Comparison of ENCODE assay signal across 28 mouse cellular contexts in genomic region chr1:189746520-189746919, GRCm38 (mm10). TPM values are rescaled to one million over a fixed set of nuclear protein-coding genes. Genes with fewer than 3 reads are reported as not detected.
A peak's percentile ranks its signal among the peaks of the same experiment; 100 is the strongest.
DNase-seq lines count a peak whose midpoint lies in the region; ATAC-seq lines count a peak whose summit lies in the region.
"Had no signal": no experiment of that assay in that cellular context is flagged by ENCODE, and none has a peak within 500 bp of the region (broad histone marks: within the 10 kb centered on the region; RNA-seq: fewer than 3 reads in every experiment).

No protein-coding gene starts in this region.

- 80% methylated on average over 4 of the region's 4 CpGs for WGBS in heart, embryonic 10.5 days
- WGBS in embryonic facial prominence, embryonic 15.5 days, result 43% methylated on average over 4 of the region's 4 CpGs
- WGBS in heart, embryonic 11.5 days (ENCODE audit: insufficient replicate concordance), result 79% methylated on average over 4 of the region's 4 CpGs
- 93% methylated on average over 4 of the region's 4 CpGs for WGBS in midbrain, embryonic 15.5 days

- H3K36me3 ChIP-seq in heart, embryonic 10.5 days, result peaks cover 21% of the 10 kb centered on the region
- H3K36me3 ChIP-seq in embryonic facial prominence, embryonic 15.5 days, result no peaks in the 10 kb centered on the region
- H3K36me3 ChIP-seq in splenic B cell, adult 2 months (ENCODE audit: control insufficient read depth, insufficient read depth, low read length, poor library complexity, severe bottlenecking), result no peaks in the 10 kb centered on the region
- H3K36me3 ChIP-seq in heart, embryonic 11.5 days (ENCODE audit: control insufficient read depth, insufficient read depth, low read length), result no peaks in the 10 kb centered on the region
- no peaks in the 10 kb centered on the region for H3K36me3 ChIP-seq in midbrain, embryonic 15.5 days (replicated peaks)
- H3K36me3 ChIP-seq: forebrain, embryonic 15.5 days; G1E; lung, embryonic 15.5 days had no signal

- H3K4me2 ChIP-seq in embryonic facial prominence, embryonic 15.5 days (replicated peaks), result no peak overlapping the region
- no peak overlapping the region for H3K4me2 ChIP-seq in heart, embryonic 11.5 days
- no peak overlapping the region for H3K4me2 ChIP-seq in midbrain, embryonic 15.5 days
- H3K4me2 ChIP-seq: forebrain, embryonic 15.5 days; lung, embryonic 15.5 days had no signal

- peaks cover 47% of the 10 kb centered on the region for H3K4me1 ChIP-seq in heart, embryonic 10.5 days
- peaks cover 19% of the 10 kb centered on the region for H3K4me1 ChIP-seq in embryonic facial prominence, embryonic 15.5 days
- peaks cover 20% of the 10 kb centered on the region for H3K4me1 ChIP-seq in heart, embryonic 11.5 days (ENCODE audit: control insufficient read depth, insufficient read depth, low read length)
- H3K4me1 ChIP-seq in midbrain, embryonic 15.5 days, result no peaks in the 10 kb centered on the region
- H3K4me1 ChIP-seq: forebrain, embryonic 15.5 days had no signal

- H3K27me3 ChIP-seq in heart, embryonic 10.5 days (ENCODE audit: insufficient read depth, poor library complexity, severe bottlenecking), result no peaks in the 10 kb centered on the region
- no peaks in the 10 kb centered on the region for H3K27me3 ChIP-seq in embryonic facial prominence, embryonic 15.5 days
- no peaks in the 10 kb centered on the region for H3K27me3 ChIP-seq in splenic B cell, adult 2 months (ENCODE audit: control insufficient read depth, insufficient read depth, low read length, poor library complexity, severe bottlenecking)
- no peaks in the 10 kb centered on the region for H3K27me3 ChIP-seq in heart, embryonic 11.5 days (ENCODE audit: control insufficient read depth, insufficient read depth, low read length)
- H3K27me3 ChIP-seq in midbrain, embryonic 15.5 days (replicated peaks), result no peaks in the 10 kb centered on the region
- H3K27me3 ChIP-seq: forebrain, embryonic 15.5 days; lung, embryonic 15.5 days; Patski had no signal

- ATAC-seq in embryonic facial prominence, embryonic 15.5 days (ENCODE audit: insufficient number of reproducible peaks, low FRiP score, low TSS enrichment, low read depth), result no peak
- no peak for ATAC-seq in heart, embryonic 11.5 days (replicated peaks; ENCODE audit: insufficient number of reproducible peaks, low FRiP score, low TSS enrichment)
- no peak for ATAC-seq in midbrain, embryonic 15.5 days (replicated peaks)
- ATAC-seq: forebrain, embryonic 15.5 days; hindbrain, postnatal 0 days; intestine, embryonic 16.5 days; midbrain, embryonic 16.5 days; Patski had no signal

- H3K9me3 ChIP-seq in heart, embryonic 10.5 days, result no peaks in the 10 kb centered on the region
- H3K9me3 ChIP-seq in embryonic facial prominence, embryonic 15.5 days (replicated peaks), result no peaks in the 10 kb centered on the region
- no peaks in the 10 kb centered on the region for H3K9me3 ChIP-seq in heart, embryonic 11.5 days (replicated peaks; ENCODE audit: control insufficient read depth, low read length)
- no peaks in the 10 kb centered on the region for H3K9me3 ChIP-seq in midbrain, embryonic 15.5 days
- H3K9me3 ChIP-seq: forebrain, embryonic 15.5 days; hindbrain, embryonic 10.5 days; lung, embryonic 15.5 days had no signal

- no peak for DNase-seq in heart, embryonic 10.5 days (ENCODE audit: low spot score)
- DNase-seq in heart, postnatal 4 days, result no peak
- DNase-seq in 416B (ENCODE audit: low read depth), result peak; percentile 4
- peak; percentile 46 for DNase-seq in splenic B cell, adult 2 months (ENCODE audit: low read depth, low spot score)
- DNase-seq in urinary bladder, postnatal 25 days (ENCODE audit: low spot score), result no peak
- DNase-seq: adrenal gland, postnatal 36 days; cerebellum, adult 11-12 months; cerebellum, postnatal 10 days; gastrocnemius, postnatal 14 days; heart, adult 2 months; kidney, postnatal 10 days; layer of hippocampus, postnatal 36 days; lung, postnatal 36 days; right cerebral cortex, postnatal 4 days had no signal

- no peak overlapping the region for H3K9ac ChIP-seq in embryonic facial prominence, embryonic 15.5 days
- no peak overlapping the region for H3K9ac ChIP-seq in heart, embryonic 11.5 days (ENCODE audit: low read depth, low read length)
- no peak overlapping the region for H3K9ac ChIP-seq in midbrain, embryonic 15.5 days
- H3K9ac ChIP-seq: forebrain, embryonic 15.5 days; liver, embryonic 14.5 days; lung, embryonic 15.5 days had no signal

- 0 out of 2 replicates have a peak overlapping the region, but pooled peaks have one; percentile 37 for H3K27ac ChIP-seq in heart, embryonic 10.5 days
- H3K27ac ChIP-seq in embryonic facial prominence, embryonic 15.5 days (replicated peaks), result 0 out of 2 replicates have a peak overlapping the region, but pooled peaks have one; percentile 25
- H3K27ac ChIP-seq in heart, embryonic 11.5 days (ENCODE audit: low read depth, low read length), result no peak overlapping the region
- H3K27ac ChIP-seq in midbrain, embryonic 15.5 days, result no peak overlapping the region
- H3K27ac ChIP-seq: forebrain, embryonic 15.5 days; heart, adult 2 months; hindbrain, embryonic 10.5 days; hindbrain, postnatal 0 days; layer of hippocampus, adult 2 months; liver, embryonic 14.5 days; lung, embryonic 15.5 days had no signal

- no peak overlapping the region for H3K4me3 ChIP-seq in heart, embryonic 10.5 days
- no peak overlapping the region for H3K4me3 ChIP-seq in embryonic facial prominence, embryonic 15.5 days (replicated peaks)
- no peak overlapping the region for H3K4me3 ChIP-seq in heart, embryonic 11.5 days (ENCODE audit: low read depth, low read length)
- H3K4me3 ChIP-seq in midbrain, embryonic 15.5 days, result no peak overlapping the region
- H3K4me3 ChIP-seq: forebrain, embryonic 15.5 days; heart, adult 2 months; hindbrain, embryonic 10.5 days; layer of hippocampus, adult 2 months; lung, embryonic 15.5 days; myocyte had no signal

RNA-seq across cellular contexts. Expression of gene Ptpn14, which starts 18.5 kb away (rescaled TPM):
- polyA plus RNA-seq in heart, embryonic 10.5 days (2016; fragmentation: Nextera tagmentation; extraction: Ambion mirVana), result 7.2 and 9.6 TPM in 2 replicates
- total RNA-seq in heart, postnatal 4 days (2021), result 10 to 100 TPM; 31.0 to 33.3 TPM
- 10.7 and 10.8 TPM in 2 replicates for polyA plus RNA-seq in embryonic facial prominence, embryonic 15.5 days (2015; fragmentation: Nextera tagmentation; extraction: Ambion mirVana)
- 10.1 and 11.7 TPM in 2 replicates for polyA plus RNA-seq in heart, embryonic 11.5 days (2014; fragmentation: Nextera tagmentation; extraction: Ambion mirVana)
- polyA plus RNA-seq in midbrain, embryonic 15.5 days (2015; fragmentation: Nextera tagmentation; extraction: Ambion mirVana), result 1.5 and 2.1 TPM in 2 replicates
- polyA plus RNA-seq: G1E had no signal

RNA-seq across cellular contexts. Expression of gene Cenpf, which starts 58.6 kb away (rescaled TPM):
- polyA plus RNA-seq in heart, embryonic 10.5 days (2016; fragmentation: Nextera tagmentation; extraction: Ambion mirVana), result 62.7 and 71.3 TPM in 2 replicates
- total RNA-seq in heart, postnatal 4 days (2021), result 10 to 100 TPM; 49.5 to 65.6 TPM
- polyA plus RNA-seq in embryonic facial prominence, embryonic 15.5 days (2015; fragmentation: Nextera tagmentation; extraction: Ambion mirVana), result 64.0 and 66.9 TPM in 2 replicates
- polyA plus RNA-seq in heart, embryonic 11.5 days (2014; fragmentation: Nextera tagmentation; extraction: Ambion mirVana), result 57.2 and 72.6 TPM in 2 replicates
- polyA plus RNA-seq in midbrain, embryonic 15.5 days (2015; fragmentation: Nextera tagmentation; extraction: Ambion mirVana), result 12.0 and 18.7 TPM in 2 replicates

Comparison
In these comparisons a context has a peak if more than half of its experiments do, and no peak if none do; other contexts are left out.
1. H3K27ac ChIP-seq: peak in heart, embryonic 10.5 days (single experiment) and embryonic facial prominence, embryonic 15.5 days (single experiment); none in heart, embryonic 11.5 days (single experiment) and midbrain, embryonic 15.5 days (single experiment).
2. DNase-seq: peak in 416B (single experiment) and splenic B cell, adult 2 months (single experiment); none in heart, embryonic 10.5 days (single experiment), heart, postnatal 4 days (single experiment) and urinary bladder, postnatal 25 days (single experiment).